9 mouse cellular contexts compared by ENCODE assay signal in the genomic region with DNA sequence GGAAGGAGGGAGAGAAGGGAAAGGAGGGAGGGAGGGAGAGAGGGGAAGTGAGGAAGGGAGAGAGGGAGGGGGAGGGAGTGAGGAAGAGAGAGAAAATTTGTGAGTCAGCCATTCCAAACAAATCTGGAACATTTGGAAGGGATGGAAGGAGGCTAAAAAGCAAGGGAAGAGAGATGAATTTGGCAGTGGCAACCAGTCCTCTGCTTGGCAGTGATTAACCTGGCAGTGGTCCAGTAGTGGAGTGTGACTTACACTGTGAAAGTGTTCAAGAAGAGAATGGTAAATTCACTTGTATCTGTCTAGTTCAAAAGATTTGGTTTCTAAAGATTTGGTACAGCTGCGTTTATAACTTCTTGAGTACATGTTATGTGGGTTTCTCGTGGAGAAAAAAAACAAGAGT.
A peak's percentile ranks its signal among the peaks of the same experiment; 100 is the strongest.
DNase-seq lines count a peak whose midpoint lies in the region; ATAC-seq and TF ChIP-seq lines count a peak whose summit lies in the region.
"Had no signal": no experiment of that assay in that cellular context is flagged by ENCODE, and none has a peak within 500 bp of the region (broad histone marks: within the 10 kb centered on the region; RNA-seq: fewer than 3 reads in every experiment).

No protein-coding gene starts in this region.

- no peak for TF ChIP-seq CTCF in gastrocnemius, adult 2 months (IDR thresholded peaks at IDR 0.05)

- H3K4me2 ChIP-seq in limb, embryonic 14.5 days (replicated peaks; ENCODE audit: low read depth, low read length, severe bottlenecking): no peak overlapping the region
- H3K4me2 ChIP-seq: liver, embryonic 13.5 days had no signal

- no peak for TF ChIP-seq POLR2A in limb, embryonic 14.5 days (IDR thresholded peaks at IDR 0.05; ENCODE audit: borderline replicate concordance, extremely low read depth, insufficient read depth, insufficient read length)

- H3K27ac ChIP-seq in limb, embryonic 14.5 days (replicated peaks; ENCODE audit: low read depth, low read length): no peak overlapping the region
- no peak overlapping the region for H3K27ac ChIP-seq in limb, embryonic 10.5 days
- no peak overlapping the region for H3K27ac ChIP-seq in gastrocnemius, adult 2 months
- H3K27ac ChIP-seq: liver, embryonic 13.5 days had no signal

- WGBS in limb, embryonic 14.5 days: 63% methylated on average over 2 of the region's 2 CpGs
- WGBS in limb, embryonic 10.5 days: 87% methylated on average over 2 of the region's 2 CpGs

- no peak for ATAC-seq in limb, embryonic 14.5 days (ENCODE audit: low FRiP score, low read depth)

- H3K36me3 ChIP-seq in limb, embryonic 14.5 days (ENCODE audit: control insufficient read depth, insufficient read depth, low read length): no peaks in the 10 kb centered on the region
- no peaks in the 10 kb centered on the region for H3K36me3 ChIP-seq in limb, embryonic 10.5 days
- H3K36me3 ChIP-seq: liver, embryonic 13.5 days had no signal

- H3K4me3 ChIP-seq in limb, embryonic 14.5 days (replicated peaks; ENCODE audit: low read length): no peak overlapping the region
- H3K4me3 ChIP-seq in limb, embryonic 10.5 days: no peak overlapping the region
- no peak overlapping the region for H3K4me3 ChIP-seq in gastrocnemius, adult 2 months
- H3K4me3 ChIP-seq: liver, embryonic 13.5 days had no signal

- no peaks in the 10 kb centered on the region for H3K27me3 ChIP-seq in limb, embryonic 14.5 days (ENCODE audit: control insufficient read depth, insufficient read depth, low read length)
- H3K27me3 ChIP-seq in limb, embryonic 10.5 days (ENCODE audit: low read depth, poor library complexity, severe bottlenecking): no peaks in the 10 kb centered on the region
- H3K27me3 ChIP-seq: liver, embryonic 13.5 days had no signal

- H3K4me1 ChIP-seq in limb, embryonic 14.5 days (ENCODE audit: control insufficient read depth, insufficient read depth, low read length): no peaks in the 10 kb centered on the region
- no peaks in the 10 kb centered on the region for H3K4me1 ChIP-seq in limb, embryonic 10.5 days
- H3K4me1 ChIP-seq: liver, embryonic 13.5 days had no signal

- H3K9me3 ChIP-seq in limb, embryonic 14.5 days (ENCODE audit: control insufficient read depth, low read length): no peaks in the 10 kb centered on the region
- H3K9me3 ChIP-seq in limb, embryonic 10.5 days (replicated peaks): no peaks in the 10 kb centered on the region
- H3K9me3 ChIP-seq: liver, embryonic 13.5 days had no signal

- no peak overlapping the region for H3K9ac ChIP-seq in limb, embryonic 14.5 days (ENCODE audit: low read depth, low read length, severe bottlenecking)
- H3K9ac ChIP-seq: liver, embryonic 13.5 days had no signal

- peak; percentile 1 for DNase-seq in cerebellum, adult 9-10 months
- DNase-seq in cerebellum, adult 9-11 months: no peak
- DNase-seq in limb, embryonic 14.5 days (ENCODE audit: low spot score): peak; percentile 31
- no peak for DNase-seq in limb, embryonic 10.5 days (ENCODE audit: low spot score)
- DNase-seq in layer of hippocampus, postnatal 36 days: peak; percentile 10 to 14
- DNase-seq in right cerebral cortex, postnatal 36 days (ENCODE audit: low spot score in 2 of 2): peak; percentile 47 to 56
- no peak for DNase-seq in gastrocnemius, adult 2 months
- no peak for DNase-seq in spleen, postnatal 4 days (ENCODE audit: low spot score in 2 of 2)
- DNase-seq: liver, embryonic 13.5 days had no signal

- intact Hi-C loops in gastrocnemius, adult 2 months (cut with DNase I): no loop called here

Comparison
In these comparisons a context has a peak if more than half of its experiments do, and no peak if none do; other contexts are left out.
1. DNase-seq: peak in cerebellum, adult 9-10 months (single experiment), limb, embryonic 14.5 days (single experiment), layer of hippocampus, postnatal 36 days (2 of 2) and right cerebral cortex, postnatal 36 days (2 of 2); none in cerebellum, adult 9-11 months (single experiment), limb, embryonic 10.5 days (single experiment), gastrocnemius, adult 2 months (single experiment) and spleen, postnatal 4 days (0 of 2).